Mouse (Mus musculus) spleen, postnatal 10 days (tissue): Measurements from ENCODE around the gene Hormad2.

Experiments used
- DNase-seq, 2 experiments: peaks; one replicate each; pipeline ENCODE4 v3.0.0; 2021 to 2022; ENCODE audit warnings: low spot score in 2 of 2

Hormad2 gene

GRCm38 (mm10) chr11:4302363-4302913 is 138.5 kb downstream of the Hormad2 start:
- no peak for DNase-seq

GRCm38 (mm10) chr11:4300683-4301082 is 140.2 kb downstream of the Hormad2 start:
- DNase-seq, result no peak

- no peak for DNase-seq
Measured at GRCm38 (mm10) chr11:4299735-4300474, 141.0 kb downstream of the Hormad2 start.

GRCm38 (mm10) chr11:4299191-4299590 is 141.7 kb downstream of the Hormad2 start:
- DNase-seq, result no peak

GRCm38 (mm10) chr11:4298615-4299014 is 142.3 kb downstream of the Hormad2 start:
- DNase-seq, result no peak

GRCm38 (mm10) chr11:4297753-4298152 is 143.2 kb downstream of the Hormad2 start:
- no peak for DNase-seq

GRCm38 (mm10) chr11:4296610-4297275 is 144.2 kb downstream of the Hormad2 start:
- DNase-seq, result no peak
